Mouse (Mus musculus) left cerebral cortex, postnatal 36 days (tissue): ENCODE data around the gene Gm11983. TPM values are rescaled to one million over a fixed set of nuclear protein-coding genes. Genes with fewer than 3 reads are reported as not detected.
"Not testable (repeated sequence)": the region's sequence is repeated elsewhere in the genome, so short reads cannot be mapped to it uniquely, and the experiment has no call there.

Source experiments
- DNase-seq, 2 experiments: peaks; one replicate each; pipeline ENCODE4 v3.0.0; 2021 to 2022; ENCODE audit warnings: low spot score in 2 of 2, mixed read lengths in 1 of 2
- intact Hi-C: fragments of 180-260 bp; cut with DNase I; formaldehyde crosslinking; loops from one replicate; pipeline ENCODE4 v1.15.1; 2025
- total RNA-seq, 2 experiments: library from RNA; stranded (reverse); gene quantifications; 2 replicates each; pipeline ENCODE4 v1.2.3; 2021

The Gm11983 gene
- not detected for total RNA-seq

DNA sequence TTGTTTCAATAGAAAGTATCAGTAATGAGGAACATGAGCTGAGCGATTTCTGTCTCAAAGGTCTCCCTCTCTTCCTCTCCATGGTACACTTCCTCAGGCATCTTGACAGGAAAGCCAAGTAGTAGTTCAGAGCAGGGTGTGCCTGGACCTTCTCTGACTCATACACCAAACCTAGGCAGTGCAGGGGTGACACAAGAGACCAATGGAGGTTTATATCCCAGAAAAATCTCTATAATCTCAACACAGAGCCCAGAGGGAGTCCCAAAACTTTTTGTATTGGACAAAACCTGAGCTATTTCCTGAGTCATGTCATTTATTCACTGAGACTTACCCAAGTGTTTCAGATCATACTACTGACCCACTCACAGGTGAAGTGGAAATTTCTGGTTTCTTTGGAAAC lies at the start of gene Gm11983:
Gene Gm11983 (minus strand): TSS at position 101 of the 400 bp plus-strand sequence.
- intact Hi-C loops: no loop called here
- no peak for DNase-seq

- intact Hi-C loops, DNase-seq: not testable (repeated sequence)
These were observed 45.6 kb upstream of the Gm11983 start for GRCm38 (mm10) chr11:6883045-6883444.

DNA sequence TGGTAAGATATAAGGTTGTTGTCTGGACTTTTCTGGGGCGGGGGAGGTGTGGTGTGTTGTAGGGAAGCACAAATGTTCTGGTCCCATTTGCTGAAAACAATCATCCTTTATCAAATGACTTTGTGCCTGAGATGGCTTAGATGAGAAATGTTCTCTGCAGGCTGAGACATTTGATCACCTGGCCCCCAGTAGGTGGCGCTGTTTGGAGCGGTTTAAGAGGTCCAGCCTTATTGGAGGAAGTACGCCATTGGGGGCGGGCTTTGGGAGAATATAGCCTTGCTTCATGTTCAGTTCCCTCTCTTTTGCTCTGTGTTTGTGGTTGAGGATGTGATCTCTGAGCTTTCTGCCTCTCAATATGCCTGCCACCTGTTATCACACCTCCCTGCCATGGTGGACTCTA lies 44.2 kb upstream of the Gm11983 start:
- no peak for DNase-seq

DNA sequence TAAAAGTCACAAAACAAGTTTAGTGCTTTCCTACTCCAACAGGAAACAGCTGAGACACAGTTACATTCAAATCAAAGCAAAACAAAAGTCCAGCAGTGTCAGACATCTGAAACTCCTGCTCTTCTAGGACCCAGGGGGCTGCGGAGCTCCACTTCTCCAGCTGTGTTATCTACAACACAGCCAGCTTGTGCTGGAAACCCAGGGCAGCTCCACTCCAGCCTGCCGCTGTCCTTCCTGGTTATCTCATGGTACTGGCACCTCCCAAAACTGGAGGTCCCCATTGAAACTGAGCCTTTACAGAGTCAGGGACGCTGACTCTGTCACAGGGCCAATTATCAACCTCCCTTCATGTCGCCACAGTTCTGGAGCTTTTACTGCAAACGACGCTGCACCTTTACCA lies 40.3 kb upstream of the Gm11983 start:
- DNase-seq: no peak
- intact Hi-C loops: no loop called here

More for the DNA sequence above, 44.2 kb upstream of the Gm11983 start:
- intact Hi-C loops: no loop called here

DNA sequence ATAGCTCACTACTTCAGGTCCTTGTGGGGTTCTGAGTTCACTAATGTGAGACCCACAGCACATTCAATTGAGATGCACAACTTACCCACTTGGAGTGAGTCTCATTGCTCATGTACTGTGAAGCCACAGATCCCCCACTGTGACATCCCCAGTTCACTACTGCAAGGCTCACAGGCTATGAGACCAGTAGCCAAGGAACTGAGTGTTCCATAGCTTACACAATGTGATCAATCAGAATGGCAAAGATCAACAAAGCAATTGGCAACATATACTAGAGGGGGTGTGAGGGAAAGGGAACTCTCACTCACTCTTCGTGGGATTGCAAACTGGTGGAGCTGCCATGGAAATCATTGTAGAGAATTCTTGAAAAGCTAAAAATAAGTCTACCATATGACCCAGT lies 33.5 kb upstream of the Gm11983 start:
- no peak for DNase-seq
- intact Hi-C loops: no loop called here

- intact Hi-C loops: no loop called here
- DNase-seq: no peak
These were observed 28.1 kb upstream of the Gm11983 start for GRCm38 (mm10) chr11:6865536-6865935.

DNA sequence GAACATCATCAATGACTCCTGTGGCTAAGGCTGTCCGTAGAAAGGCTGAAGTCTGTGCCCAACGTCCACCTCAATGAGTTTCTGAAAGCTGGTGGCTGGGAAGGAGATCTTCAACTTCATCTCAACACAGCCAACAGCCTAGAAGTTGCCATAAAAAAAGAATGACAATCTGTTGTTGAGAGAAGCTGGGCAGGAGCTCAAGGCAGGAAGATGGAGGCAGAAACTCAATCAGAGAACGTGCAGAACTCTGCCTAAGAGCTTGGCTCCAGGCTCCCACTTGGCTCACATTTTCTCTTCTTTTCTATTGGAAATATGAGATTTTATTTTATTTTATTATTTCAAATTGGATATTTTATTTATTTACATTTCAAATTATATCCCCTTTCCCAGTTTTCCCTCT lies 24.7 kb upstream of the Gm11983 start:
- no peak for DNase-seq
- intact Hi-C loops: no loop called here

DNA sequence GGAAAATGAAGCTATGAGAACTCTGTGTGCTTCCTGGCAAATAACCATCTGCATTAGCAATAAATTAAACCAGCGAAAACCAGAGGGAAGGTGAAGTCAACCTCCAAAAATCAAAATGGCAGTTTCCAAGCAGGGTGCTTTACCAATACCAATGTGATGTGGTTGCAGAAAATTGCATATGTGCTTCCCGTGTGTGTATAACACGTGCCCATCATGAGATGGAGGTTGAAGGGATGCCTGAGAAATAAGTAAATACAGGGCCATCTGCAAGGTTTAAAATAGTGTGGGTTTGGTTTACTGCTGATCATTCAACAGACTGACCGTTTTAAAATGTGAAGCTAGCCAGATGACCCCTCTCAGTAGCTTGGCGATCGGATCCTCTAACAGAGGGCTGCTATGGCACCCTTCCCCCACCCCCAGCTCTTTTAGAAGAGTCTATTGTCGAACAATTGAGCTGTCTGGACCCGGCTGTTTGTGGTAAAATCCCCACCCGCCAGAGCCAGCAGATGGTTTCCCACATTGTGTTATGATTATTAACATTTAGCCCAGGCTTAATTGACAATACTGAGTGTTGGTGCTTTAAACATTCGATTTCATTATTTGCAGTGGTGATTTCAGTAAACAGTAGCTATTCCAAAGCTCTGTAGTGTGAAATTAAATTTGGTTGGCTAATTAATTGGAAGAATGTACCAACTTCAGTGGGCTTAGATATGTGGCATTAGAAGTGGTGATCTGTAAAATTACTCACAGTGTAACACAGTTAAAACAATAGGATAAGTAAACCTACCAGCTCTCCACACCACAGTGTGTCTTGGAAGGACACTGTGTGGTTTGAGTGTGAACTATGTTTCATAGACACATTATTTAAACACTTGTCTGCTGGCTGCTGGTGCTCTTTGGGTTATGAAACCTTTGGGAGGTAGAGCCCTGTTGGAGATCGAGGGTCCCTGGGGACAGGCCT lies 22.7 kb upstream of the Gm11983 start:
- DNase-seq: no peak
- intact Hi-C loops: no loop called here

- DNase-seq: no peak
- intact Hi-C loops: no loop called here
These were observed 21.6 kb upstream of the Gm11983 start for GRCm38 (mm10) chr11:6859096-6859495.

- intact Hi-C loops: no loop called here
- DNase-seq: no peak
These were observed 18.5 kb upstream of the Gm11983 start for GRCm38 (mm10) chr11:6855942-6856341.

DNA sequence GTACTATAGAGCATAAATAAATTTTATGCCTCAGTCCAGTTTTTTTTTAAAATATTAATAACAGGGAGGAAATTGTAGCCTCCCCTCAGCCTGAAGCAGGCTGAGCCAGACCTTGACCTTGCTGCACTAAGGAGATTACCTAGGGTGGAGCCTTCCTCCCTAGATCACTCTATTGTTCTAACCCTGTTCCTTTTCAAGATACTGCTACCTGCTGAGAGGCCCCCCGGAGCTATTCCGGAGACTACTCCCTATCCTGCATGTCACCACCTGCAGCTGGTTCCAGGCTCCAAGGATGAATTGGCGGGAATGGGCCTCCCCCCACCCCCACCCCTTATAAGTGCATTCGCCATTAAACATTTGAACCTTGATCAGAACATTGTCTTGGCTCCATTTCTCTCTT lies 15.9 kb upstream of the Gm11983 start:
- DNase-seq, intact Hi-C loops: not testable (repeated sequence)

DNA sequence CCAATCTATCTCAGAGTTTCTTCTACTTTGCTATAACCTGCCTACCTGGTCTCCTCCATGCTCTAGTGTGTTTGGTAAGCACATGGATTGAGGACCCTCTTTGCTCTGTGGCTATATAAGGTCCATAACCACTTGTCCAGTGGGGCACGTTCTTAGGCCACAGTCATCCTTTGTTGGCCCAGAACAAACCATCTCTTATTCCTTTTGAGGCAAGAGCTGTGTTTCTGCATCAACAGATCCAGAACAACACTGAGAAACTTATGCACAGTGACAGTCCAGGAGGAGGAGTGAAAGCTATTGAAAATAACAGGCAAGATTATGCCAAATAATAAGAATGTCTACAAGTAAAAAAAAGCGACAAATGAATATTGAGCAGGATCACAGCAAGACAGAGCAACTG lies 6.4 kb upstream of the Gm11983 start:
- DNase-seq: no peak
- intact Hi-C loops: no loop called here

DNA sequence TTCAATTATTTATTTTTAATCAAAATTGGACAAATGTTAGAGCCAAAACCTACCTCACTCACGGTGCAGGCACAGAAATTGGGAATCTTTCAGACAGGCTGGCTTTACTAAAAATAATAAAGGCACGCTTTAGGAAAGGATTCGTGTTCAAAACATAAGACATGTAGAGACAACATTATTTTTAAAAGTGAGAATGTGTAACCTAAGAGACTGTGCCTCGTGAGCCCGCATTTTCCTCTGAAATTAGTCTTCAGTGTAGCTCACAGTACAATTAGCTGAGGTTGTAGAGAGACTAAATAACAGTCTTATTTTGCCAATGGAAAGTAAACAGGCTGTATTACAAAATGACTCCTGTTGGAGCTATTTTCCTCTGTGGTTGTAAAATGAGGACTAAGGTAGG lies 4.7 kb upstream of the Gm11983 start:
- DNase-seq: no peak
- intact Hi-C loops: no loop called here

- no peak for DNase-seq
- intact Hi-C loops: no loop called here
These were observed 3.3 kb upstream of the Gm11983 start for GRCm38 (mm10) chr11:6840775-6841174.

- intact Hi-C loops: no loop called here
- DNase-seq: no peak
These were observed 2.8 kb downstream of the Gm11983 start for GRCm38 (mm10) chr11:6834636-6835035.

DNA sequence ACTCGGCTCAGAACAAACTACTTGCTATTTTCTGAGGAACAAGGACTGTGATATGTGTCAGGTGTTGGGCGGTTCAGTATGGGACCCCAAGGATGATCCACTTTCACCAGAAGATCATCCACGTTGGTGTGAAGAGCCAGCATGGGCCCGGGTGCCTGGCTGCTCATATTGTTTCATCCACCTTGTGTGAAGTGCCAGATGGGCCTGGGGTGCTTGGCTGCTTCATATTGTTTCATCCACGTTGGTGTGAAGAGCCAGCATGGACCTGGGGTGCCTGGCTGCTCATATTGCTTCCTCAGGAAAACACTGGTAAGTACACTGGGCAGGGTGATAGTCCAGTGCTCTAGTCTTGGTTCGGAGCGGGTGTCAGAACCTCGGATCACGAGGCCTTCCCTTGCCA lies 3.7 kb downstream of the Gm11983 start:
- intact Hi-C loops: no loop called here
- DNase-seq: no peak

DNA sequence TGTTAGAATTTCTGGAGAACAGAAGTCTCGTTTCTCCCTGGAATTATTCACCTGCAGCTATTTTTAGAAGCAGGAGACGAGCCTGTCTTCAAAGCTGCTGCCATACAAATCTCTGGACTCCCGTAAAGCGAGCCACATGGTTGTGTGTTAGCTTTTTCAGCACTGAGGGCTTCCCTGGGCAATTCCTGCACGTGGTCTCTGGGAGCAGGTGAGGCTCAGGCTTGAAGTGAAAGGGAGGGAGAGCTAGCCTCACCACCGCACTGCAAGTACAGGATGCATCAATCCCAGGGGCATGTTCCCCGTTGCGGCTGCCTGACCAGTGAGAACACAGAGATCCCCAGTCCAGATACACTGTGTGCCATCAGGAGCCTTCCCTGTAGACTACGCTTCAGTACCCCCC lies 5.5 kb downstream of the Gm11983 start:
- intact Hi-C loops: no loop called here
- no peak for DNase-seq

DNA sequence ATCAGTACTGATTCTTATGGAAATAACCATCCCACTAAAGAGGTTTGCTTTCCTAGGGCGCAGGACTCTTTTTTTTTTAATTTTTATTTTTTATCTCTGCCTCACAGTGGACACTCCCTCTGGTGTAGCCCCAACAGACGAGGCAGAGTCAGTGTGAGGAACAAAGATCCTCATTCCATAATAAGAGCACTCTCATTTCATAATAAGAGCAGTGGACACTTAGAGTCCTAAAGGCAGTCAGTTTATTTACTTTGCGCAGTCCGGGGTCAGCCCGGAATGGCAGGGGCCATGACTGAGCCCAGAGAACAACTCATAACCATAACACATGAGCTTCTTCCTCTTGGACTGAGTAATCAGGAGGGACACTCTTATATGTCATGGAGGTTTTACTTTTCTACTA lies 9.3 kb downstream of the Gm11983 start:
- no peak for DNase-seq
- intact Hi-C loops: no loop called here

GRCm38 (mm10) chr11:6826157-6826556 lies 11.3 kb downstream of the Gm11983 start:
- intact Hi-C loops: no loop called here
- no peak for DNase-seq

DNA sequence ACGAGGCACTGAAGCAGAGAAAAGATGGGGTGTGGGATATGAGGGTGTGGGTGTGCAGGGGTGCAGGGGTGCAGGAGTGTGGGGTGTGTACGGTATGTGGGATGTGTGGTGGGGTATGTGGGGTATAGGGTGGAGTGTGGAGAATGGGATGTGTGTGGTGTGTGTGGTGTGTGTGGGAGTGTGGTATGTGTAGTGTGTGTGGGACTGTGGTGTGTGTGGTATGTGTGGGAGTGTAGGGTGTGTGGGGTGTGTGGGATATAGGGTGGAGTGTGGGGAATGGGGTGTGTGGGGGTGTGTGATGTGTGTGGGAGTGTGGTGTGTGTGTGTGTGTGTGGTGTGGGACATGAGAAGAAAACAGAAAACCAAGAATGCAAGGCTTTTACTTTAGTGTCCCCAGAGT lies 14.3 kb downstream of the Gm11983 start:
- DNase-seq: no peak
- intact Hi-C loops: no loop called here

DNA sequence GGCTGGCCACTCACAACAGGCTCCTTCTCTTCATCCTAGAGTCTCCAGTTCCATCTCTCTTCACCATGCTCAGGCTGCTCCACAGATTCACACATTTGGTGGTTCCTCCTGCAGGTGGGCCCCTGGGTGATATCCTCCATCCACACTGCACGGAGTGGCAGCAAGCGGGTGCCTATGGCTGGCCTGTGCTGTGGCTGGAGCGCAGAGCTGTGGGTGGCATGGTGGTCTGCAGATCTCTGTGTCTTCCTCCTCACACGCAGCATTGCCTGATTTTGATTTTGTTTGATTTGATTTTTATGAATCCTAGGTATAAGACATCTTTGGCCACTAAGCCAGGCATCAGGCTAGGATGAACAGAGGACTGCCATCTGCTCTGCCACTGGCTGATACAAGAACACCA lies 23.0 kb downstream of the Gm11983 start:
- intact Hi-C loops: no loop called here
- no peak for DNase-seq

DNA sequence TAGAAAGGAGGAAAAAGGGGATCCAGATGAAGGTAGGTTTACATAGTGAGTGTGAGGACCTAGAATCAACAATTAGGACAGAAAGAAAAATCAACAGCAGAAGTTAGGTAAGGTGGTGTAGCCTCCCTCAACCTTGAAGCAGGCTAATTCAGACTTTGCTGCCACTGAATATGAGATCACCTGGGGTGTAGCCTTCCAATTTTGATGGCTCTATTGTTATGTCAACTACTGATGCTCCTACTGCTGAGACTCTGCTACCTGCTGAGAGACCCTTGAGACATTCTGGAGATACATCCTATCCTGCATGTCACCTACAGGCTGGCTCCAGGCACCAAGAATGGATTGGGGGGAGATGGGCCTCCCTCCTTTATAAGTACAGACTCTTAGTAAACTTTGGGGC lies 34.6 kb downstream of the Gm11983 start:
- intact Hi-C loops, DNase-seq: not testable (repeated sequence)
